ENCODE assay signal across 15 mouse cellular contexts in the genomic region with DNA sequence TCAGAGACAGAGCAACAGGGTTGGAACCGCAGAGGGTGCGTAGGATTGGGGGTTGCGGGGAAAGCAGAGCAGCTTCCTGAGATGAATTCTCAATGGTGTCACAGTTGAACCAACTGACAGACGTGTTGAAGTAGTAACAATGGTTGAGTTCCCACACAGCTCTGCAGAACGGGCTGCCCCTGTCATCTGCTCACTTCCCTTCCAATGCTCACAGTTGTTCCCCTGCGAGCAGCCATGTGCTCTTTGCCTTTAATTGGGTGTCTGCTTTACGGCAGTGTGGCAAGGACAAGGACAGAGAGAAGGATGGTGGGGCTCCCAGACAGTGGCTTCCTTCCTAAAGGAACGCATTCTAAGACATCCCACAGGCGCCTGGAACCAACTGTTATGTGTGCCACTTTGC. TPM values are rescaled to one million over a fixed set of nuclear protein-coding genes. Genes with fewer than 3 reads are reported as not detected.
DNase-seq lines count a peak whose midpoint lies in the region; ATAC-seq and TF ChIP-seq lines count a peak whose summit lies in the region.
"Had no signal": no experiment of that assay in that cellular context is flagged by ENCODE, and none has a peak within 500 bp of the region (broad histone marks: within the 10 kb centered on the region; RNA-seq: fewer than 3 reads in every experiment).

No protein-coding gene starts in this region.

- no peak overlapping the region for H3K4me3 ChIP-seq in hindbrain, embryonic 10.5 days
- H3K4me3 ChIP-seq in hindbrain, embryonic 11.5 days (ENCODE audit: low read depth, low read length) = no peak overlapping the region
- H3K4me3 ChIP-seq in forebrain, embryonic 15.5 days = no peak overlapping the region
- H3K4me3 ChIP-seq in lung, postnatal 0 days (ENCODE audit: low read depth, low read length) = no peak overlapping the region
- H3K4me3 ChIP-seq: neural tube, embryonic 12.5 days had no signal

- no peak for TF ChIP-seq EP300 in lung, postnatal 0 days (IDR thresholded peaks at IDR 0.05)

- peak; percentile 12 for DNase-seq in hindbrain, embryonic 10.5 days (ENCODE audit: low spot score)
- no peak for DNase-seq in hindbrain, embryonic 11.5 days (ENCODE audit: low spot score)
- DNase-seq in MN1 (ENCODE audit: low spot score) = peak; percentile 20
- DNase-seq in layer of hippocampus, postnatal 10 days (ENCODE audit: low spot score in 2 of 2) = peak; percentile 41 to 44
- no peak for DNase-seq in kidney, postnatal 25 days
- no peak for DNase-seq in lung, postnatal 0 days (ENCODE audit: low spot score)
- DNase-seq: adrenal gland, adult 8-10 months; heart, postnatal 4 days; kidney, adult 9 months; lung, postnatal 4 days; right cerebral cortex, postnatal 25 days had no signal

- 65% methylated on average over 9 of the region's 9 CpGs for WGBS in hindbrain, embryonic 10.5 days
- 62% methylated on average over 9 of the region's 9 CpGs for WGBS in hindbrain, embryonic 11.5 days
- WGBS in forebrain, embryonic 15.5 days = 30% methylated on average over 9 of the region's 9 CpGs
- WGBS in lung, postnatal 0 days = 62% methylated on average over 9 of the region's 9 CpGs

- H3K4me1 ChIP-seq in hindbrain, embryonic 10.5 days (replicated peaks) = peaks cover 4% of the 10 kb centered on the region; the same call in 1 of the 2 replicates
- no peaks in the 10 kb centered on the region for H3K4me1 ChIP-seq in hindbrain, embryonic 11.5 days (replicated peaks; ENCODE audit: control insufficient read depth, insufficient read depth, low read length)
- H3K4me1 ChIP-seq in forebrain, embryonic 15.5 days = peaks cover 10% of the 10 kb centered on the region
- H3K4me1 ChIP-seq in lung, postnatal 0 days (ENCODE audit: insufficient read depth, low read depth, low read length) = no peaks in the 10 kb centered on the region
- H3K4me1 ChIP-seq: neural tube, embryonic 12.5 days had no signal

- H3K27ac ChIP-seq in hindbrain, embryonic 10.5 days = no peak overlapping the region
- H3K27ac ChIP-seq in hindbrain, embryonic 11.5 days (ENCODE audit: low read depth, low read length) = no peak overlapping the region
- no peak overlapping the region for H3K27ac ChIP-seq in forebrain, embryonic 15.5 days (replicated peaks)
- no peak overlapping the region for H3K27ac ChIP-seq in lung, postnatal 0 days (ENCODE audit: low read length)
- H3K27ac ChIP-seq: liver, embryonic 14.5 days; neural tube, embryonic 12.5 days had no signal

- H3K36me3 ChIP-seq in hindbrain, embryonic 10.5 days = no peaks in the 10 kb centered on the region
- no peaks in the 10 kb centered on the region for H3K36me3 ChIP-seq in hindbrain, embryonic 11.5 days (ENCODE audit: control insufficient read depth, insufficient read depth, low read length)
- no peaks in the 10 kb centered on the region for H3K36me3 ChIP-seq in forebrain, embryonic 15.5 days
- H3K36me3 ChIP-seq in lung, postnatal 0 days (ENCODE audit: insufficient read depth, low read length) = no peaks in the 10 kb centered on the region
- H3K36me3 ChIP-seq: neural tube, embryonic 12.5 days had no signal

- TF ChIP-seq CTCF in lung, postnatal 0 days (IDR thresholded peaks at IDR 0.05) = no peak

- H3K9me3 ChIP-seq in hindbrain, embryonic 10.5 days = no peaks in the 10 kb centered on the region
- no peaks in the 10 kb centered on the region for H3K9me3 ChIP-seq in hindbrain, embryonic 11.5 days (ENCODE audit: control insufficient read depth, low read length)
- H3K9me3 ChIP-seq in forebrain, embryonic 15.5 days = no peaks in the 10 kb centered on the region
- H3K9me3 ChIP-seq in lung, postnatal 0 days (ENCODE audit: low read length) = no peaks in the 10 kb centered on the region
- H3K9me3 ChIP-seq: neural tube, embryonic 12.5 days had no signal

- H3K4me2 ChIP-seq in hindbrain, embryonic 11.5 days (replicated peaks; ENCODE audit: low read depth, low read length) = no peak overlapping the region
- no peak overlapping the region for H3K4me2 ChIP-seq in forebrain, embryonic 15.5 days (replicated peaks)
- H3K4me2 ChIP-seq in lung, postnatal 0 days (replicated peaks; ENCODE audit: low read depth, low read length) = no peak overlapping the region
- H3K4me2 ChIP-seq: neural tube, embryonic 12.5 days had no signal

- no peak overlapping the region for H3K9ac ChIP-seq in hindbrain, embryonic 11.5 days (ENCODE audit: low read depth, low read length)
- H3K9ac ChIP-seq in forebrain, embryonic 15.5 days (replicated peaks) = no peak overlapping the region
- no peak overlapping the region for H3K9ac ChIP-seq in lung, postnatal 0 days (replicated peaks; ENCODE audit: low read depth)
- H3K9ac ChIP-seq: liver, embryonic 14.5 days; neural tube, embryonic 12.5 days had no signal

- no peak for ATAC-seq in hindbrain, embryonic 11.5 days (ENCODE audit: low FRiP score)
- ATAC-seq in forebrain, embryonic 15.5 days (replicated peaks) = peak; percentile 79
- no peak for ATAC-seq in lung, postnatal 0 days
- ATAC-seq in megakaryocyte-erythroid progenitor cell, adult 5-6 weeks (replicated peaks; ENCODE audit: low FRiP score, low TSS enrichment, poor library complexity, severe bottlenecking) = no peak

- H3K27me3 ChIP-seq in hindbrain, embryonic 10.5 days (ENCODE audit: insufficient read depth, poor library complexity, severe bottlenecking) = no peaks in the 10 kb centered on the region
- no peaks in the 10 kb centered on the region for H3K27me3 ChIP-seq in hindbrain, embryonic 11.5 days (ENCODE audit: control insufficient read depth, insufficient read depth, low read length)
- 0 out of 2 replicates have a peak, but pooled peaks cover 2% of the 10 kb centered on the region for H3K27me3 ChIP-seq in forebrain, embryonic 15.5 days
- H3K27me3 ChIP-seq in lung, postnatal 0 days (replicated peaks; ENCODE audit: insufficient read depth, low read length) = no peaks in the 10 kb centered on the region
- H3K27me3 ChIP-seq: neural tube, embryonic 12.5 days had no signal

RNA-seq across cellular contexts. Expression of gene Ddah1, which starts 15.4 kb away (rescaled TPM):
- polyA plus RNA-seq in hindbrain, embryonic 10.5 days (2016; fragmentation: Nextera tagmentation; extraction: Ambion mirVana) = 22.3 and 24.7 TPM in 2 replicates
- polyA plus RNA-seq in hindbrain, embryonic 11.5 days (2014; fragmentation: Nextera tagmentation; extraction: Ambion mirVana) = 34.7 and 37.4 TPM in 2 replicates
- 162 and 170 TPM in 2 replicates for polyA plus RNA-seq in forebrain, embryonic 15.5 days (2015; fragmentation: Nextera tagmentation; extraction: Ambion mirVana)
- total RNA-seq in layer of hippocampus, postnatal 10 days (2021) = 10 to 100 TPM; 83.9 to 84.1 TPM
- 20.2 and 20.7 TPM in 2 replicates for polyA plus RNA-seq in lung, postnatal 0 days (2015; fragmentation: Nextera tagmentation; extraction: Ambion mirVana)
- total RNA-seq in megakaryocyte-erythroid progenitor cell, adult 5-6 weeks (2014; fragmentation: Nextera tagmentation) = not detected in 2 replicates
- total RNA-seq in megakaryocyte-erythroid progenitor cell, adult 5-6 weeks (2017) = 0.33 and 0.99 TPM in 2 replicates

Comparison
In these comparisons a context has a peak if more than half of its experiments do, and no peak if none do; other contexts are left out.
1. DNase-seq: peak in hindbrain, embryonic 10.5 days (single experiment), MN1 (single experiment) and layer of hippocampus, postnatal 10 days (2 of 2); none in hindbrain, embryonic 11.5 days (single experiment), kidney, postnatal 25 days (0 of 2) and lung, postnatal 0 days (single experiment).